Mouse (Mus musculus) telencephalon, adult 2 months (tissue): ENCODE measurements at regions not wholly inside any gene's neighbourhood (a gene's known extent, or its start where the extent isn't known, plus 50 kb on each side); places are given as distances from the start of the nearest gene placed in this dataset.
A peak's percentile ranks its signal among the peaks of the same experiment; 100 is the strongest.

Experiments used
- DNase-seq: peaks from one replicate; pipeline ENCODE4 v3.0.0-alpha.2; 2011; ENCODE audit warnings: low read depth, low spot score

DNA sequence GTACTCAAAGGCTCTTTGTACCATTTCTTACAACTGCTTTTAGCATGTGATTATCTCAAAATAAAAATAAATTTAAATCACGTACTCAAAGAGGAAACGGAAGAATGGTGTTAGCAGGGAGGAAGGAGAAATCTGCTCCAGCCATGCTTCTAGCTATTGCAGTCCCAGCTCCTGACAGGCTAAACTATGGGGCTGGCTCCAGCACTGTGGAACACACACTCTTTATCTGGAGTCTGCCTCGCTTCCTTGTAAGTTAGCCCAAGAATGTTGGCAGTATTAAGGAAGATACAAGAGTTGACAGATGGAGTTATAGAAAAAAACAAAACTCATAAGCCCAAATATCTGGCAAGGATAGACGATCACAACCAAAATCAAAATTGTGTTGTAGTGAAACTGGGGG, 161.5 kb upstream of the AI593442 start:
- no peak for DNase-seq

DNA sequence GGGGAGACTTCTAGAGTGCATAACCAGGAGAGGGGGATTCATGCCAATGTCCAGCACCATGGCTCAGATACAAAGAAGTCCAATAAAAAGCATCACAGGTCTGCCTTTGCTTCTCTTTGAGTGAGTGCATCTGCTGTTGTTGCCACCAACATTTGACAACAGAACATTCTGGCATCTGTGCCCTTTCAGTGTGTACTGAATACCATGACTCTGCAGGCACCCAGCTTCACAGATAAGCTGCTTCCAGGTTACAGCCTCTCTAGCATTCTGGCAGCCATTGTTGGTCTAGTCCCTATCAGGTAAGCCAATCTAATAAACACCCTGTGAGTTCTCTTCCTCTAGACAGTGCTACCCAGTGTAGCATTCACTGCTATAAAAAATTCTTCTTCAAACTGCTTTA, 160.4 kb upstream of the AI593442 start:
- DNase-seq: no peak

- no peak for DNase-seq
These were observed 156.6 kb upstream of the AI593442 start for GRCm38 (mm10) chr9:52836151-52836630.

- DNase-seq: no peak
These were observed 156.0 kb upstream of the AI593442 start for GRCm38 (mm10) chr9:52835481-52836150.

DNA sequence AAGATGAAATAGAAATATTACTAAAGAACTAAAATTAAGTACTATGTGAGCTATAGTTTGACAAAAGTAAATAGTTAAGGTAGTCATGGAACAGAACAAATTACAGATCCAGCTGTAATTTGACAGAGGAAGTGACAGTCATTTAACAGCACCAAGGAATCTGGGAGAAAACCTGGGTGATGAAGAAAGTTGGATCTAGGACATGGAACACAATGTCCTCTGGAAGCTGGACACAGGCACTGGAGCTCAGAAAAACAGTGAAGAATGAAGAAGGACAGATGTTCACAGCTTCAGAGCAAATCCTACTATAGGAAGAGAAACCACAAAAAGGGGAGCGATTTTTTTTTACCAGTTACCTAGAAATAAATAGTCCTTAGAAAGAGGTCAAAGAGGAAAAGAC, 147.2 kb upstream of the AI593442 start:
- DNase-seq: no peak

DNA sequence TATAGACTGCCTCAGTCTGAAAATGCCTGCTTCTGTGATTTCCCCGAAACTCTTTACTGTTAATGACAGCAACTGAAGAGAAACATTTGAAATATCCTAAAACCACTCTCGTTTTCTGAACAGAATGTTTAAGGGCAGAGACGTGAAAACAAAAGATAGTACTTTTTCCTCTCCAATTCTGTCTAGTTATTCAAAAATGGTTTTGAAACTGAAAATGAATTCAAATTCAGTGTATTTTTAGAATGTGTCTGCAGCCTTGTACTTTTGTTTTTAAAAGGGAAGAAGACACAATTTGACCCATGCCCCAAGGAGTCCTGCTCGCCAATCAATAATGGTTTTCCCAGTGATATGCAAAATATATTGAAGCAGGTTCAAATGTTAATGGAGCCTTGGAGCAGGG, 136.7 kb upstream of the AI593442 start:
- DNase-seq: no peak

GRCm38 (mm10) chr9:52802969-52803368, 123.4 kb upstream of the AI593442 start:
- no peak for DNase-seq

DNA sequence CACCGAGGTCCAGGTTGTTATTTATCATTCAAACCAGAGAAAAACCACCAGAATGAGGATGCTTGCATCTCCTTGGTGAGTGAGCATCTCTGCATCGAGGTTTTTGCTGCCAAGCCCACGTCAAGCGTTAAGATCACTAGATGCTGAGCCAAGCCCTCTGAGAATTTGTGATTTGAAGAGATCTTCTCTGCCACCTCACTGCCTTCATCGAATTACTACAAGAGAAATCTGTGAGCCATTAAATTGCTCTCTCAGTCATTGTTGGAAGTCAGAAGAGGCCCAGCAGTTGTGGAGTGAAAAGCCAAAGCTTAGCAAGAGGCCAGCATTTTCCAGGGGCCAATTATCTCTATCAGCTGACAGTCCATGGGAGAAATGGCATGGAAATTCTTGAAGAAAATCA, 122.2 kb upstream of the AI593442 start:
- no peak for DNase-seq

DNA sequence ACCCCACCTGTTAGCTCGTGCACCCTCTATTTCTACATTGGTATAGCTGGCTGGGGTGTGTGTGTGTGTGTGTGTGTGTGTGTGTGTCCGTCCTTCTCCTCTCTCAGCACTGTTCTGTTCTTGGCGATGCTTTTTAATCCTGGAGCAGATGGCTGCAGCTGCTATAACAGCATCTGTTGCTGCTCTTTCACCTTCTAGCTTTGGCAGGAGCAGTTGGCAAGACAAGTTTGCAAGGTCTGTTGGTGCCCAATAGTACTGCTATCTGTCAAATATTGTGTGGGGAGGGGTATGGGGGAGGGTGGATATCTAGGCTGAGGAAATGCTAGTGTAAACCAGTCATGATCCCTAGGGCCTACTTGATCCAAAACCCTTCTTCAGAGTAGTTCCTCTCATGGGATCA, 120.9 kb upstream of the AI593442 start:
- DNase-seq: no peak

- peak; percentile 44 for DNase-seq
These were observed 113.0 kb upstream of the AI593442 start for GRCm38 (mm10) chr9:52792596-52792995.

DNA sequence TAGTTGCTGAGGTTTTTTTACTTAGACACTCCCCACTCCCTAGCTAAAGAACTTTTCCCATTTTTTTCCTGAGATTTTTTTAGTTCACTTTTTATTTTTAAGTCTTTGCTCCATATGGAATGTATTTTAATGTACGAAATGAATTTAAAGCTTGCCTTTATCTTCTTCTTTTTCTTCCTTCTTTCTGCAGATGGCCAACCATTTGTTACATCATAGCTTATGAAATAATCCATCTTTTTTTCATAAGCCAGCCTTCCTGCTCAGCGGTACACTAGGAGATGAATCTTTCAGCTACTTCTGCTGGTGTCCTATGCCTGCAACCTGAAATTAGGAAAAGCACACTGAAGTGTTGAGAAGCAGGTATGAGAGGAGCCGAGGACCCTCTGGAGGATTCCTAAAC, 102.9 kb upstream of the AI593442 start:
- peak; percentile 55 for DNase-seq

- DNase-seq: no peak
These were observed 97.0 kb upstream of the AI593442 start for GRCm38 (mm10) chr9:52776542-52776941.

- DNase-seq: no peak
These were observed 95.7 kb upstream of the AI593442 start for GRCm38 (mm10) chr9:52775232-52775631.

DNA sequence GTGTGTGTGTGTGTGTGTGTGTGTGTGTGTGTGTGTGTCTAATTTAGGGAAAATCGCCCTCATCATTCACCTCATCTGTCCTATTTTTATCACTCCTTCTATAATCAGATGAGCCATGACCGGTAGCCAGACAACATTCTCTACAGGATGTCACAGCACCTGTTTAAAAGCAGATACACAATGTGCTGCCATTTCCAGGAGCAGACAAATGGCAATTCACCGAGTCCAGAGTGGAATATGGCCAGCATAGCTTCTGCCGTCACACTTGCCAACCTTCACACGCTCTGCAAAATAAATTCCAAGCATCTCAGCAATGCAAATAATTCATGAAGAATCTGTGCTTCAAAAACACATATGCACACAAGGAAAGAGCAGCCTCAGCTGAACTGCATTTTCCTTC, 88.5 kb upstream of the AI593442 start:
- DNase-seq: no peak

DNA sequence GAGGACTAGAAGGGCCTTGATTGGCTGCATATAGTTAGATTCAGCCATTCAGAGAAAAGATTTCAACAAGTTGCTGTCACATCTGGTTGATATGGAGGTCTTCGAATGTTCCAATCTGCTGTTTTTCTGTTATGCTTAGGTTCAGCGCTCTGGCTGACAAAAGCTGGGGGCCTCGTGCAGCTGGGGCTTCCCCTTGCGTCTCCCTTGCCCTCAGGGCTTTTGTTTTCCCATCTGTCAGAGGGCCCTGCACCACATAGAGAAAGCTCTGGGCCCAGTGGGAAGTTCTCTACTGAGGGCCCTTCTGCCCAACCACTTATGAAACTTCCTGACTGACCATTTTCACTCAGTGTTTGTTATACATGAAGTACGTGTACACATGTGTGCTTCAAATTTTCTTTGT, 86.2 kb upstream of the AI593442 start:
- no peak for DNase-seq

DNA sequence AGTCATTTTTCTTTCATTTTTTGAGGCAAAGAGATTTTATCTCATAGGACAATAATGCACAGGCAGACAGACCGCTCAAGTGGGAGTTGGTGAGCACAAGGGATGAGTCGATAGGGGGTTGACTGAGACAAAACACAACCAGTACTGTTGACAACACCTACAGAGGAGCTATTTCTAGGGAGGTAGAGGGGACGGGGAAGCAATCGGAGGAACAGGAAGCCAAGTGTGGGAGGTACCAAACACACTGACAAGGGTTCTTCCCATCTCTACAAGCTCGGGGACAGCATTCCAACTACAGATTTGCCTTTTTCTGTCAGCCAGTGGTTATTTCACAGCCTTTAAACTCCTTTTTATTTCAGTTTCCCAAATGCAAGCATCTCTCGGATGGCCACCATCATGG, 83.3 kb upstream of the AI593442 start:
- DNase-seq: peak; percentile 93

GRCm38 (mm10) chr9:52761257-52761656, 81.7 kb upstream of the AI593442 start:
- DNase-seq: no peak

DNA sequence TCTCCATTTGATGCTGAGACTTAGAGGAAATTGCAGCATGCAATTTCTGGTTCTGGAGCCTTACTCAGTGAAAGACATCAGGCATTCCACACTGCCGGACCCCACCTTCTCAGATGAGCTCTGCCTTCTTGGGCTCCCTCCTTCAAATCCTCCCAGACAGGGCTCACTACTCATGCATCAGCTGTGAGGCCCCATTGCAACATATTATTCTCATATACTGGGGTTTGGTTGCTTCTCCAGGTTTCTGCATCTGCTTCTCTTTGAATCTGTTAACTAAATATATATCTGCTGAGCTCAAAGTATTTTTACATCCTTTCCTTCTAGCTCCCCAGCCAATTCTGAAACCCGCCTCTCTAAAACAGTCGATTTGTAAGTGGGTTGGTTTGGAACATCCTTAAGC, 68.8 kb upstream of the AI593442 start:
- DNase-seq: peak; percentile 90

- DNase-seq: peak; percentile 68
These were observed 59.0 kb upstream of the AI593442 start for GRCm38 (mm10) chr9:52738560-52739100.
